Mouse (Mus musculus): ENCODE data around the gene Prpf38b. TPM values are rescaled to one million over a fixed set of nuclear protein-coding genes. Genes with fewer than 3 reads are reported as not detected.
"Not testable (repeated sequence)": the region's sequence is repeated elsewhere in the genome, so short reads cannot be mapped to it uniquely, and the experiment has no call there.

Gene Prpf38b
- polyA plus RNA-seq, 1 experiment from 2014 or later = 69.1 TPM

DNA sequence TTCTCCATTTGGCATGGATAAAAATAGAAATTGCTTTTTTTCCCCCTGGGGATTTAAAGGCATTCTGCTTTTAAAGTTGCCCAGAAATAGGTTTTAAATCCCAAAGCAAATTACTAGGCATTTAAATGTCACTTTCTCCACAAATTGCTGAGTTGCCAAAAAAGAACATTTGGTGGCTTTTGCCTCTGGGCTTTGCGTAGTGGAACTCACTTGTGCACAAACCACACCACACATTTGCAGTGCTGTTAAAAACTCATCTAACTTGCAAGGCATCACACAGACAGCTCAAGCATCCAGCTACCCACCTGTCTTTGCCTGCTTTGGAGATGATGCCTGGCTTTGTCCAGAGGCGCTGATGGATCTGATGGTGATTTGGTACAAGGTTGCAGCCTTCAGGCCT is 28.5 kb downstream of the Prpf38b start:
- Histone ChIP-seq H3K4me3 (ENCODE audit: low read depth, low read length) (no peak overlapping the region), H3K36me3 (replicated peaks; ENCODE audit: control insufficient read depth, insufficient read depth, low read depth, low read length) (no peaks in the 10 kb centered on the region), H3K9me3 (replicated peaks; ENCODE audit: control insufficient read depth, low read length) (no peaks in the 10 kb centered on the region), H3K27ac (replicated peaks; ENCODE audit: low read depth, low read length) (no peak overlapping the region), H3K9ac (replicated peaks; ENCODE audit: low read length) (no peak overlapping the region), H3K27me3 (ENCODE audit: control insufficient read depth, insufficient read depth, low read length) (no peaks in the 10 kb centered on the region), H3K4me2 (ENCODE audit: low read depth, low read length) (no peak overlapping the region), H3K4me1 (ENCODE audit: control insufficient read depth, insufficient read depth, low read length) (no peaks in the 10 kb centered on the region)
- DNase-seq (ENCODE audit: low spot score) = no peak
- no peak for ATAC-seq (replicated peaks; ENCODE audit: insufficient number of reproducible peaks, low FRiP score, low TSS enrichment, low read depth)
- WGBS = 89% methylated on average over 2 of the region's 2 CpGs

DNA sequence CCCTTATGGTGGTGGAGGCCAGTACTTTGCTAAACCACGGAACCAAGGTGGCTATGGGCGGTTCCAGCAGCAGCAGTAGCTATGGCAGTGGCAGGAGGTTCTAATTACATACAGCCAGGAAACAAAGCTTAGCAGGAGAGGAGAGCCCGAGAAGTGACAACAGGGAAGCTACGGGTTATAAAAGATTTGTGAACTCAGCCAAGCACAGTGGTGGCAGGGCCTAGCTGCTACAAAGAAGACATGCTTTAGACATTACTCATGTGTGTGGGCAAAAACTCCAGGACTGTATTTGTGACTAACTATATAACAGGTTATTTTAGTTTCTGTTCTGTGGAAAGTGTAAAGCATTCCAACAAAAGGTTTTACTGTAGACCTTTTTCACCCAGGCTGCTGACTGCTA is 29.7 kb downstream of the Prpf38b start:
- H3K4me3 ChIP-seq (ENCODE audit: low read depth, low read length); H3K4me1 ChIP-seq (ENCODE audit: control insufficient read depth, insufficient read depth, low read length); ATAC-seq (replicated peaks; ENCODE audit: insufficient number of reproducible peaks, low FRiP score, low TSS enrichment, low read depth); H3K27me3 ChIP-seq (ENCODE audit: control insufficient read depth, insufficient read depth, low read length); H3K36me3 ChIP-seq (replicated peaks; ENCODE audit: control insufficient read depth, insufficient read depth, low read depth, low read length); H3K4me2 ChIP-seq (ENCODE audit: low read depth, low read length); DNase-seq (ENCODE audit: low spot score); H3K9ac ChIP-seq (replicated peaks; ENCODE audit: low read length); H3K9me3 ChIP-seq (replicated peaks; ENCODE audit: control insufficient read depth, low read length); H3K27ac ChIP-seq (replicated peaks; ENCODE audit: low read depth, low read length): not testable (repeated sequence)
- 17% methylated on average over 4 of the region's 4 CpGs for WGBS

DNA sequence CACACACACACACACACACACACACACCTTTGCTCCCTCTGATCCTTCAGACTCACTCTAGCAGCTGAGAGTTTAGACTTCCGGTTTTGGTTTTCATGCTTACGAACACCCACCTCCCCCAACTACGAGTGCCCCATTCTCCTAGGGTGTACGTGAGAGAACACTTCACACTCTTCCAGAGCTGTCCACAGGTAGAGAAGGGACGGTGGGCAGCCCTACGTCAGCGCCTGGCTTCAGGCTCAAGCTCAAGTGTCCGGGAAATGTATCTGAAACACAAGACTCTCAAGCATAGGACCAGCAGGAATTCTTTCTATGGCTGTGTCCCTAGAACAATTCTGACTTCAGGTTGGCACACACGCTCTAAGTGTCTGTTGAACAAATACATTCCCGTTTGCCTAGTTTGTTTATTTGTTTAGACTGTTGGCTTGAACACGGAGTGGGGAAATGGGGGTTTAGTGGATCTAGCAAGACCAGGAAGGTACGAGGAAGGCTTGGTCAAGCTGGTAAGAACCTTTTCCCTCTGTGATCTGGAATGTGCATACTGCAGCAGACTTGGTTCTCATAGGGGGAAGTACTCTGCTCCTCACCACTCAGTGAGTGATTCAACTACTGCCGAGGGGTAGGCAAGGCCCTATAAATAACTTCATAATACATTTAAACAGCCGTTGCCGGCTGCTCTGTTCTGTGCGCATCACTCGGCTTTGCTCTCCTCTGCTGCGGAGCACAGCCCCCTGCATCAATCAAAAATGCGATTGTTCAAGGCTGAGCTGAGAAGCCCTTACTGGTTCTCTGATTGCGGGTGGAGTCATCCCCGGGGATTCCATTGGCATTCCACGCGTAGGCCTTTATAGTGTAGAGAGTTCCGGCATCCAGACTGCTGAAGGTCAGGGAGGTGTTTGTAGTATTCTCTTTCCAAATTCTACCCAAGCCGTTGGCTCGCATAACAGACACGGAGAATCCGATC is 30.7 kb downstream of the Prpf38b start:
- 63% methylated on average over 28 of the region's 28 CpGs for WGBS
- Histone ChIP-seq H3K4me1 (ENCODE audit: control insufficient read depth, insufficient read depth, low read length) (no peaks in the 10 kb centered on the region), H3K9ac (replicated peaks; ENCODE audit: low read length) (no peak overlapping the region), H3K27me3 (ENCODE audit: control insufficient read depth, insufficient read depth, low read length) (no peaks in the 10 kb centered on the region), H3K4me3 (ENCODE audit: low read depth, low read length) (no peak overlapping the region), H3K36me3 (replicated peaks; ENCODE audit: control insufficient read depth, insufficient read depth, low read depth, low read length) (no peaks in the 10 kb centered on the region), H3K9me3 (replicated peaks; ENCODE audit: control insufficient read depth, low read length) (no peaks in the 10 kb centered on the region), H3K4me2 (ENCODE audit: low read depth, low read length) (no peak overlapping the region), H3K27ac (replicated peaks; ENCODE audit: low read depth, low read length) (no peak overlapping the region)
- ATAC-seq (replicated peaks; ENCODE audit: insufficient number of reproducible peaks, low FRiP score, low TSS enrichment, low read depth) (no peak), DNase-seq (ENCODE audit: low spot score) (no peak)

DNA sequence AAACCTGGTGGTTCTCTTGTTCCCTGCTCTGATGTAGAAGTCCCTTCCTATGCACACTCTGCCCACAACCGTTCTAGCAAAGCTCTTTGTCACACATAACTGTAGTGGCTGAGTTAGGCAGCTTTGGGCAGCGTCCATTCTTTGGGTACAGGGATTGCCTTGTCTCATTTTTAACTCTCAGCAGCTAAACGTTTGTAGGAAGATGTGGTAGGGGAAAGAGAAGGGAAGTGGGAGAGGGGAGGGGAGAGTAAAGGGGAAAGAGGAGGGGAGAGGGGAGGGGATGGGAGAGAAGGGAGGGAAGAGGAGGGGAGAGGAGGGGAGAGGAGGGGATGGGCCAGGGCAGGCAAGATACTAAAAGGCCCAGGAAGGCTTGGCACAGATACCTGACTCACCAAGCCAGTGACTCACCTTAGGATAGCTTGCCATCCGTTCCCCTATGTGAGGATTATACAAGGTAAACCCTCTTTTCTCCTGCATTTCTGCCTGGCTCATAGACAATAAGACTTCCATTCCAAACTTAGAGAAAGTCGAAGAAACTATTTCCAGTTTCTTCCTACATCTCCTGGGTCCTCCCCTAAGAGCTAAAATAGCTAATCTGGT is 31.6 kb downstream of the Prpf38b start:
- DNase-seq (ENCODE audit: low spot score) (no peak), ATAC-seq (replicated peaks; ENCODE audit: insufficient number of reproducible peaks, low FRiP score, low TSS enrichment, low read depth) (no peak)
- 57% methylated on average over 5 of the region's 5 CpGs for WGBS
- H3K27me3 ChIP-seq (ENCODE audit: control insufficient read depth, insufficient read depth, low read length) = no peaks in the 10 kb centered on the region
- no peak overlapping the region for H3K27ac ChIP-seq (replicated peaks; ENCODE audit: low read depth, low read length)
- H3K4me1 ChIP-seq (ENCODE audit: control insufficient read depth, insufficient read depth, low read length) = no peaks in the 10 kb centered on the region
- no peaks in the 10 kb centered on the region for H3K36me3 ChIP-seq (replicated peaks; ENCODE audit: control insufficient read depth, insufficient read depth, low read depth, low read length)
- H3K4me2 ChIP-seq (ENCODE audit: low read depth, low read length) = no peak overlapping the region
- no peak overlapping the region for H3K9ac ChIP-seq (replicated peaks; ENCODE audit: low read length)
- H3K4me3 ChIP-seq (ENCODE audit: low read depth, low read length) = no peak overlapping the region
- no peaks in the 10 kb centered on the region for H3K9me3 ChIP-seq (replicated peaks; ENCODE audit: control insufficient read depth, low read length)

DNA sequence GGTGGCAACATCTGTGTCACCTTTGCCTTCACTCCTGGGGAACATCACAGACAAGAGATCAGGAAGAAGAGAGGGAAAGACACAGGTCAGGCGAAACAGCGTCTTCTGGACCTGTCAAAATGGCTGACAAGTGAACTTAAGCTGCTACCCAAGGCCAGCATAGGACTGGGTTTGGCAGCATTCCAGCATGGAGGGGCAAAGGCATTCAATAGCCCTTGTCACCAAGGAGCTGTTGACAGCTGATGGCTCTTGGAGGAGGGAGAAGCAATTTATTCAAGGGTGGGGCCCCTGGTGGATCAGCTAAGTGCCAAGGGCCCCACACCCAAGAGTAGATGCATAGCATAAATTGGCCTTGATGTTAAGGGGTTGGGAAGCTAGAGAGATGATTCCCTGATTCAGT is 32.4 kb downstream of the Prpf38b start:
- ATAC-seq (replicated peaks; ENCODE audit: insufficient number of reproducible peaks, low FRiP score, low TSS enrichment, low read depth) (no peak), DNase-seq (ENCODE audit: low spot score) (no peak)
- Histone ChIP-seq H3K36me3 (replicated peaks; ENCODE audit: control insufficient read depth, insufficient read depth, low read depth, low read length) (no peaks in the 10 kb centered on the region), H3K4me3 (ENCODE audit: low read depth, low read length) (no peak overlapping the region), H3K9me3 (replicated peaks; ENCODE audit: control insufficient read depth, low read length) (no peaks in the 10 kb centered on the region), H3K4me2 (ENCODE audit: low read depth, low read length) (no peak overlapping the region), H3K27me3 (ENCODE audit: control insufficient read depth, insufficient read depth, low read length) (no peaks in the 10 kb centered on the region), H3K27ac (replicated peaks; ENCODE audit: low read depth, low read length) (no peak overlapping the region), H3K4me1 (ENCODE audit: control insufficient read depth, insufficient read depth, low read length) (no peaks in the 10 kb centered on the region), H3K9ac (replicated peaks; ENCODE audit: low read length) (no peak overlapping the region)
- WGBS = 72% methylated on average over 2 of the region's 2 CpGs

DNA sequence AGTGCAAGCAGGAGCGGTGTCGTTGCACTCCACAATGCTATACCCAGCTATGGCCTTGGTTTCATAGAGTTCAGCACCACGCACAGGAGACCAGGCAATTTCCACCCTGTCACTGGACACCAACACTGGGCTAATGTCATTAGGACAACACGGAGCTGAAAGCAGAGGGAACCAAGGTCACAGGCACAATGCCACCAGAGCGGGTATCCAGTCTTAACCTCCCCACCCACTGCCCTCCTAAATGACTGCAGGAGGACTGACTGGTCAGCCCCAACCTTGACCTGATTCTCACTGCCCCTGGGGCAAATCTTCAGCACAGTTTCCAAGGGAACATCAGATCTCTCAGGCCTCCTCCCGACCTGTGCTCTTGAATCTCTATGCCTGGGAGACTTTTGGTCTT is 40.9 kb downstream of the Prpf38b start:
- 75% methylated on average over 6 of the region's 6 CpGs for WGBS
- no peaks in the 10 kb centered on the region for H3K4me1 ChIP-seq (ENCODE audit: control insufficient read depth, insufficient read depth, low read length)
- no peak for ATAC-seq (replicated peaks; ENCODE audit: insufficient number of reproducible peaks, low FRiP score, low TSS enrichment, low read depth)
- no peak overlapping the region for H3K4me3 ChIP-seq (ENCODE audit: low read depth, low read length)
- H3K4me2 ChIP-seq (ENCODE audit: low read depth, low read length) = no peak overlapping the region
- H3K27me3 ChIP-seq (ENCODE audit: control insufficient read depth, insufficient read depth, low read length) = no peaks in the 10 kb centered on the region
- no peak overlapping the region for H3K9ac ChIP-seq (replicated peaks; ENCODE audit: low read length)
- no peaks in the 10 kb centered on the region for H3K9me3 ChIP-seq (replicated peaks; ENCODE audit: control insufficient read depth, low read length)
- DNase-seq (ENCODE audit: low spot score) = no peak
- H3K36me3 ChIP-seq (replicated peaks; ENCODE audit: control insufficient read depth, insufficient read depth, low read depth, low read length) = no peaks in the 10 kb centered on the region
- no peak overlapping the region for H3K27ac ChIP-seq (replicated peaks; ENCODE audit: low read depth, low read length)

DNA sequence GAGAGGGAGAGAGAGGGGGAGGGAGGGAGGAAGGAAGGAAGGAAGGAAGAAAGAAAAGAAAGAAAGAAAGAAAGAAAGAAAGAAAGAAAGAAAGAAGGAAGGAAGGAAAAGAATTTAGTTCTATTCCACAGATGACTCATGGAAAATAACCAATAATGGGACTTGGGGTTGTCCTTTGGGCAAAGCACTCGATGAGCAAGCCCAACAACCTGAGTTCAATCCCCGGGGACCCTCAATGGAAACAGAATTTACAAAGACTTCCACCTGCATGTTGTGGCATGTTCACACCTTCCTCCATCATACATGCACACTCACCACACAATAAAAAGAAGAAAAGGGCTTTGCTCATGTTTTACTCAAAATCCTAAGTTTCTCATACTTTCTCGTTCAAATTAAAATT is 44.1 kb downstream of the Prpf38b start:
- no peak overlapping the region for H3K27ac ChIP-seq (replicated peaks; ENCODE audit: low read depth, low read length)
- no peak for ATAC-seq (replicated peaks; ENCODE audit: insufficient number of reproducible peaks, low FRiP score, low TSS enrichment, low read depth)
- H3K4me3 ChIP-seq (ENCODE audit: low read depth, low read length) = no peak overlapping the region
- no peaks in the 10 kb centered on the region for H3K27me3 ChIP-seq (ENCODE audit: control insufficient read depth, insufficient read depth, low read length)
- no peak for DNase-seq (ENCODE audit: low spot score)
- H3K4me2 ChIP-seq (ENCODE audit: low read depth, low read length) = no peak overlapping the region
- H3K4me1 ChIP-seq (ENCODE audit: control insufficient read depth, insufficient read depth, low read length) = no peaks in the 10 kb centered on the region
- H3K9ac ChIP-seq (replicated peaks; ENCODE audit: low read length) = no peak overlapping the region
- H3K9me3 ChIP-seq (replicated peaks; ENCODE audit: control insufficient read depth, low read length) = no peaks in the 10 kb centered on the region
- WGBS = 86% methylated on average over 3 of the region's 3 CpGs
- H3K36me3 ChIP-seq (replicated peaks; ENCODE audit: control insufficient read depth, insufficient read depth, low read depth, low read length) = no peaks in the 10 kb centered on the region

DNA sequence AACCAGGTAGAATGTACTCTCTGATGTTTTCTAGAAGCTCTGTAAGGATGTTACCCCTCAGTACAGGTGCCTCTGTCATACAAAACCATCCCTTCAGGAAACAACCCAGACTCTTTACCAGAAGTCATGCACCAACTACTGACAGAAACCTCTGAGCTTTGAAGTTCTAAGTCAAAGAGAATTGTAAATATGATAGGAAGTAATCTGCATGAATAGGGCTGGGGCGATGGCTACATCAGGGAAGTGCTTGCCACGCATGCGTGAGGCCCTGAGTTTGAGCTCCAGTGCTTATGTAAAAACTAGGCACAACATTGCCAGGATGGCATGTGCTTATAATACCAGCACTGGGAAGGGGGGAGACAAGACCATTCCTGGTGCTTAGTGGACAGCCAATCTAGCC is 45.9 kb downstream of the Prpf38b start:
- Histone ChIP-seq H3K4me1 (ENCODE audit: control insufficient read depth, insufficient read depth, low read length) (no peaks in the 10 kb centered on the region), H3K27ac (replicated peaks; ENCODE audit: low read depth, low read length) (no peak overlapping the region), H3K4me3 (ENCODE audit: low read depth, low read length) (no peak overlapping the region), H3K27me3 (ENCODE audit: control insufficient read depth, insufficient read depth, low read length) (no peaks in the 10 kb centered on the region), H3K4me2 (ENCODE audit: low read depth, low read length) (no peak overlapping the region), H3K36me3 (replicated peaks; ENCODE audit: control insufficient read depth, insufficient read depth, low read depth, low read length) (no peaks in the 10 kb centered on the region), H3K9ac (replicated peaks; ENCODE audit: low read length) (no peak overlapping the region), H3K9me3 (replicated peaks; ENCODE audit: control insufficient read depth, low read length) (no peaks in the 10 kb centered on the region)
- no peak for DNase-seq (ENCODE audit: low spot score)
- no peak for ATAC-seq (replicated peaks; ENCODE audit: insufficient number of reproducible peaks, low FRiP score, low TSS enrichment, low read depth)
- 93% methylated on average over 3 of the region's 3 CpGs for WGBS
